Mouse (Mus musculus): Measurements from ENCODE around the gene Oas1d. TPM values are rescaled to one million over a fixed set of nuclear protein-coding genes. Genes with fewer than 3 reads are reported as not detected.
A peak's percentile ranks its signal among the peaks of the same experiment; 100 is the strongest.
"Not testable (repeated sequence)": the region's sequence is repeated elsewhere in the genome, so short reads cannot be mapped to it uniquely, and the experiment has no call there.

Oas1d gene
- polyA plus RNA-seq, 1 experiment from 2014 or later: 0.07 TPM

GRCm38 (mm10) chr5:120881681-120882080, 32.7 kb upstream of the Oas1d start:
- 91% methylated on average over 6 of the region's 6 CpGs for WGBS
- not testable (repeated sequence) for H3K27ac ChIP-seq (replicated peaks); H3K9me3 ChIP-seq (ENCODE audit: control insufficient read depth, low read length); H3K27me3 ChIP-seq (ENCODE audit: control insufficient read depth, insufficient read depth, low read length); H3K4me3 ChIP-seq (ENCODE audit: low read depth, low read length); H3K9ac ChIP-seq (ENCODE audit: low read length); H3K4me1 ChIP-seq (replicated peaks; ENCODE audit: control insufficient read depth, insufficient read depth); DNase-seq (ENCODE audit: low spot score); ATAC-seq (ENCODE audit: low FRiP score, low TSS enrichment); H3K4me2 ChIP-seq (replicated peaks; ENCODE audit: low read depth); H3K36me3 ChIP-seq (ENCODE audit: control insufficient read depth, insufficient read depth, low read length)

DNA sequence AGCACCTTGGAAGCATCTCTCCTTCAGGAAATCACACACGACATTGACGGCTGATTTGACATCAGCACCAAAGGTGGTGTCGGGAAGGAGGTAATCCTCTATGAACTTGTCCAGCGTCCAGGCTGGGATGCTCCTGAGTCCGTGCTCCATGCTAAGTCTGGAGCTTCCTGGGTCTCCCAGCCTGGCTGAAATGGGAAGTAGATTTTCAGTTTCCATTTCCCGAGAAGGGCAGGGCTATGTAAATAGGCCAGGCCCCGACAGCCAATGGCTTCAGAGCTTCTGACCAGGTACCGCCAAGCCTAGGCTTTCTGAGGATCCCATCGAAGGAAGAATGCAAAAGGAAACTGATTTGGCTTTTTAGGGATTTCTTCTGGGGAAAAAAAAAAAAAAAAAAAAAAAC, 26.9 kb upstream of the Oas1d start, which contains the start of gene Oas1g:
Oas1g (minus strand) TSS at position 201 of the 400 bp plus-strand sequence.
- H3K36me3 ChIP-seq (ENCODE audit: control insufficient read depth, insufficient read depth, low read length); H3K4me1 ChIP-seq (replicated peaks; ENCODE audit: control insufficient read depth, insufficient read depth); H3K9ac ChIP-seq (ENCODE audit: low read length); H3K27me3 ChIP-seq (ENCODE audit: control insufficient read depth, insufficient read depth, low read length); H3K9me3 ChIP-seq (ENCODE audit: control insufficient read depth, low read length); H3K4me3 ChIP-seq (ENCODE audit: low read depth, low read length); H3K4me2 ChIP-seq (replicated peaks; ENCODE audit: low read depth); H3K27ac ChIP-seq (replicated peaks): not testable (repeated sequence)
- 18% methylated on average over 6 of the region's 9 CpGs for WGBS
- ATAC-seq (ENCODE audit: low FRiP score, low TSS enrichment) (peak; percentile 77), DNase-seq (ENCODE audit: low spot score) (peak; percentile 38)

DNA sequence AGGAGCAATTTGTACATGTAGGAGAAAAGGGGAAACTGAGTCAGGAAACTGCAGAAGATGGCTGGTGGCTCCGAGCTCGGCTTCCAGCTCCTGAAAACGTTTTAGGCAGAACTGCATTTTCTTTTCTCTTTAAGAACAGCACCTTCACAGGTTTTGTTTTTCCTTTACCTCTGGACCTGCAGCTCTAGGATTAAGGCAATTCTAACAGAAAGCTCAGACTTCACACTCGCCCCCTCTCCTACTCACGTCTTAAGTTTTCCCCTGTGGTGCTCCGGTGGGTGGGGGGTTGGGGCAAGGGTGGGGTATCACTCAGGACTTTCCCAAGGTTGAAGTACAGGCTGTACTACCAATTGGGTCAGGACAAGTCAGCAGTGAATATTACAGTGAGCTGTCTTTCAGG, 26.5 kb upstream of the Oas1d start:
- ATAC-seq (ENCODE audit: low FRiP score, low TSS enrichment) (no peak), DNase-seq (ENCODE audit: low spot score) (no peak)
- H3K9ac ChIP-seq (ENCODE audit: low read length): no peak overlapping the region
- no peak overlapping the region for H3K27ac ChIP-seq (replicated peaks)
- WGBS: 41% methylated on average over 6 of the region's 6 CpGs
- H3K9me3 ChIP-seq (ENCODE audit: control insufficient read depth, low read length): no peaks in the 10 kb centered on the region
- no peaks in the 10 kb centered on the region for H3K4me1 ChIP-seq (replicated peaks; ENCODE audit: control insufficient read depth, insufficient read depth)
- H3K36me3 ChIP-seq (ENCODE audit: control insufficient read depth, insufficient read depth, low read length): no peaks in the 10 kb centered on the region
- TF ChIP-seq EP300 (optimal IDR thresholded peaks at IDR 0.05) (no peak), CTCF (IDR thresholded peaks at IDR 0.05; ENCODE audit: low read depth) (no peak)
- H3K4me2 ChIP-seq (replicated peaks; ENCODE audit: low read depth): no peak overlapping the region
- no peaks in the 10 kb centered on the region for H3K27me3 ChIP-seq (ENCODE audit: control insufficient read depth, insufficient read depth, low read length)
- no peak overlapping the region for H3K4me3 ChIP-seq (ENCODE audit: low read depth, low read length)

DNA sequence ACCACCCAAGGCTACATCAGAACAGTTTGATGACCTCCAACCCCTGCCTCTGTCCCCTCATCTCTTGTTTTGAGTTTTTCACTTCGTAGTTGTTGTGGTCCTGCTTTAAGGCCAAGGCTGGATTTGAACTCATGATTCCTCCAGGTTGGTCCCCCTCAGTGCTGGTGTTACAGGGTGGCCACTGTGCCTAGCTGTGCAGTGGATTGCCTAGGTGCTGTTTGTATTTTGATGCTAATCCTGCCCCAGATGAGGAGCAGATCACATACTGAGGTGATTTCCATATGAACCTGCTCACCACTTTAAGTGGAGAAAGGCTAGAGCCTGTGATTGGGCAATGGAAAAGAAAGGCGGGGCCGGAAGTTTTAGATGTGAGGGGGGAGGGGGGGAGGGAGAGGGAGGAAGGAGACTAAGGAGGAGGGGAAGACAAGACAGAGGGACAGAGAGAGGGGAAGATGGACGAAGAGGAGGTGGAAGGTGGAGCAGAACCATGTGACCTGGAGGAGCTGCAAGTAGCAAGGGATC, 26.0 kb upstream of the Oas1d start:
- not testable (repeated sequence) for H3K36me3 ChIP-seq (ENCODE audit: control insufficient read depth, insufficient read depth, low read length); DNase-seq (ENCODE audit: low spot score); H3K4me1 ChIP-seq (replicated peaks; ENCODE audit: control insufficient read depth, insufficient read depth); H3K9ac ChIP-seq (ENCODE audit: low read length); H3K4me3 ChIP-seq (ENCODE audit: low read depth, low read length); H3K27me3 ChIP-seq (ENCODE audit: control insufficient read depth, insufficient read depth, low read length); H3K4me2 ChIP-seq (replicated peaks; ENCODE audit: low read depth); H3K27ac ChIP-seq (replicated peaks); H3K9me3 ChIP-seq (ENCODE audit: control insufficient read depth, low read length); ATAC-seq (ENCODE audit: low FRiP score, low TSS enrichment)
- WGBS: 37% methylated on average over 4 of the region's 4 CpGs

DNA sequence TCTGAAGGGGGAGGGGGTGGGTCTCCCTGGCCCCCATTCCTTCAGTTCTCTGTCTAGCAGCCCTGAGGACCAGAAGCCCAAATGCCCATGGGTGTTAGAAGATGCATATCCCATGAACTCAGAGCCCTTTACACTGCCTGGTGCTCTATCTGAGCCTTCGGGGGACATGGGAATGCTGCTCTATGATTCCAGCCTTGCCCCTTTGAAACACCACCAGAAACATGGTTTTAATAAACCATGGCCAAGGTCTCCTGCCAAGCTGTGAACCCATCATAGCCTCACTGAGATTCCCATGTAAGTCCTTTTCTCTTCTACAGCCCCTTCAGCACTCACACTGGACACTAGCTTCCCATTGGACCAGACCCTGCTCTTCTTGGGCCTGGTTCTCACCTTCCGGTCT, 24.3 kb upstream of the Oas1d start:
- ATAC-seq (ENCODE audit: low FRiP score, low TSS enrichment): no peak
- no peaks in the 10 kb centered on the region for H3K36me3 ChIP-seq (ENCODE audit: control insufficient read depth, insufficient read depth, low read length)
- no peak overlapping the region for H3K4me3 ChIP-seq (ENCODE audit: low read depth, low read length)
- H3K9ac ChIP-seq (ENCODE audit: low read length): no peak overlapping the region
- H3K4me2 ChIP-seq (replicated peaks; ENCODE audit: low read depth): no peak overlapping the region
- WGBS: 74% methylated on average over 2 of the region's 2 CpGs
- TF ChIP-seq CTCF (IDR thresholded peaks at IDR 0.05; ENCODE audit: low read depth): no peak
- TF ChIP-seq EP300 (optimal IDR thresholded peaks at IDR 0.05): no peak
- H3K27ac ChIP-seq (replicated peaks): no peak overlapping the region
- no peaks in the 10 kb centered on the region for H3K9me3 ChIP-seq (ENCODE audit: control insufficient read depth, low read length)
- no peaks in the 10 kb centered on the region for H3K27me3 ChIP-seq (ENCODE audit: control insufficient read depth, insufficient read depth, low read length)
- H3K4me1 ChIP-seq (replicated peaks; ENCODE audit: control insufficient read depth, insufficient read depth): no peaks in the 10 kb centered on the region
- peak; percentile 2 for DNase-seq (ENCODE audit: low spot score)

GRCm38 (mm10) chr5:120890991-120891390, 23.3 kb upstream of the Oas1d start:
- Histone ChIP-seq H3K27me3 (ENCODE audit: control insufficient read depth, insufficient read depth, low read length) (no peaks in the 10 kb centered on the region), H3K4me1 (replicated peaks; ENCODE audit: control insufficient read depth, insufficient read depth) (no peaks in the 10 kb centered on the region), H3K36me3 (ENCODE audit: control insufficient read depth, insufficient read depth, low read length) (no peaks in the 10 kb centered on the region), H3K9ac (ENCODE audit: low read length) (no peak overlapping the region), H3K4me2 (replicated peaks; ENCODE audit: low read depth) (no peak overlapping the region), H3K9me3 (ENCODE audit: control insufficient read depth, low read length) (no peaks in the 10 kb centered on the region), H3K4me3 (ENCODE audit: low read depth, low read length) (no peak overlapping the region), H3K27ac (replicated peaks) (no peak overlapping the region)
- DNase-seq (ENCODE audit: low spot score) (no peak), ATAC-seq (ENCODE audit: low FRiP score, low TSS enrichment) (no peak)
- TF ChIP-seq EP300 (optimal IDR thresholded peaks at IDR 0.05): no peak
- 47% methylated on average over 3 of the region's 3 CpGs for WGBS

DNA sequence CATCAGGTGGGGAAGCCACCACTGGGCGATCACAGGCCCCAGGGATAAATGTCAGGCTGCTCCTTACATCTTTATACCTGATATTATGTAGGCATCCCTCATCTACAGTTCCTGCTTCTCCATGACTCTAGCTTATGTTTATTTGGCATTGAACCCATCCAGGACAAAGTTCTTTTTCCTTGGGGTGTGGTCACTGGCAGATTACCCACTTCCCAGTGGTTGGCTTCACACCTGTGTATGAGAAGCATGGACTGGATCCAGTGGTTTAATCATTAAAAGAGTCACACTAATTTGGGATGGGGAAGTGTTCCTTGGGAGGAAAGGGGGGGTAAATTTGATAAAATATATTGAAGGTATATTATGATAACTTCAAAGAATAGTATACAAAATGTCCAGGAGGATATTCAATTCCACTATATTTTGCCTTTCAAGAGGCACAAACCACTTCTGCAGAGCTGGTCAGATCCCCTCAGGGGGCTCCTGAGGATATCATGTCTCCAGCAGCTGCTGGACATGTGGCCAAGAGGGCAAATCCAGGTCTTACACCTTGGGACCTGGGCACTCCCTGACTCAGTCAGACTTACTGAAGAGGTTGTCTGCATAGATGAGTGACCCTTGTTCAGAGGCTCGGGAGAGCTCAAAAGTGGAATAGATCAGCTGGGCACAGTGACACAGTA, 22.6 kb upstream of the Oas1d start:
- WGBS: 70% methylated on average over 2 of the region's 2 CpGs

More for the DNA sequence above, 22.6 kb upstream of the Oas1d start:
- not testable (repeated sequence) for H3K36me3 ChIP-seq (ENCODE audit: control insufficient read depth, insufficient read depth, low read length); H3K4me1 ChIP-seq (replicated peaks; ENCODE audit: control insufficient read depth, insufficient read depth); H3K9ac ChIP-seq (ENCODE audit: low read length); H3K4me3 ChIP-seq (ENCODE audit: low read depth, low read length); H3K27ac ChIP-seq (replicated peaks); H3K4me2 ChIP-seq (replicated peaks; ENCODE audit: low read depth); H3K27me3 ChIP-seq (ENCODE audit: control insufficient read depth, insufficient read depth, low read length); H3K9me3 ChIP-seq (ENCODE audit: control insufficient read depth, low read length); ATAC-seq (ENCODE audit: low FRiP score, low TSS enrichment)
- DNase-seq (ENCODE audit: low spot score): peak; percentile 6

Measured in stomach, postnatal 0 days (tissue).